Comparison of ENCODE assay signal across 30 mouse cellular contexts in genomic region chr6:50336376-50336775, GRCm38 (mm10).
DNase-seq lines count a peak whose midpoint lies in the region; ATAC-seq and TF ChIP-seq lines count a peak whose summit lies in the region.
"Had no signal": no experiment of that assay in that cellular context is flagged by ENCODE, and none has a peak within 500 bp of the region (broad histone marks: within the 10 kb centered on the region; RNA-seq: fewer than 3 reads in every experiment).

No protein-coding gene starts in this region.

- H3K27me3 ChIP-seq in heart, embryonic 11.5 days (ENCODE audit: control insufficient read depth, insufficient read depth, low read length) = no peaks in the 10 kb centered on the region
- H3K27me3 ChIP-seq in heart, embryonic 15.5 days = no peaks in the 10 kb centered on the region
- no peaks in the 10 kb centered on the region for H3K27me3 ChIP-seq in heart, adult 2 months (ENCODE audit: control insufficient read depth, insufficient read depth, low read length)
- H3K27me3 ChIP-seq: CH12.LX; embryonic facial prominence, embryonic 12.5 days; embryonic facial prominence, embryonic 15.5 days; forebrain, embryonic 13.5 days; Patski had no signal

- no peak overlapping the region for H3K9ac ChIP-seq in heart, embryonic 11.5 days (ENCODE audit: low read depth, low read length)
- no peak overlapping the region for H3K9ac ChIP-seq in heart, embryonic 15.5 days
- no peak overlapping the region for H3K9ac ChIP-seq in heart, adult 2 months (ENCODE audit: low read depth, low read length)
- H3K9ac ChIP-seq: embryonic facial prominence, embryonic 12.5 days; embryonic facial prominence, embryonic 15.5 days; forebrain, embryonic 13.5 days; hindbrain, embryonic 14.5 days had no signal

- no peak overlapping the region for H3K4me3 ChIP-seq in heart, embryonic 11.5 days (ENCODE audit: low read depth, low read length)
- no peak overlapping the region for H3K4me3 ChIP-seq in heart, embryonic 15.5 days
- no peak overlapping the region for H3K4me3 ChIP-seq in heart, adult 2 months
- no peak overlapping the region for H3K4me3 ChIP-seq in brown adipose tissue, adult 24 weeks (ENCODE audit: insufficient read depth, low read depth, low read length)
- H3K4me3 ChIP-seq: embryonic facial prominence, embryonic 12.5 days; embryonic facial prominence, embryonic 15.5 days; forebrain, embryonic 13.5 days had no signal

- no peaks in the 10 kb centered on the region for H3K9me3 ChIP-seq in heart, embryonic 11.5 days (replicated peaks; ENCODE audit: control insufficient read depth, low read length)
- H3K9me3 ChIP-seq in heart, embryonic 15.5 days (replicated peaks) = no peaks in the 10 kb centered on the region
- H3K9me3 ChIP-seq: embryonic facial prominence, embryonic 12.5 days; embryonic facial prominence, embryonic 15.5 days; forebrain, embryonic 13.5 days; G1E had no signal

- TF ChIP-seq CTCF in heart, adult 2 months (IDR thresholded peaks at IDR 0.05) = no peak

- no peak for ATAC-seq in heart, embryonic 11.5 days (replicated peaks; ENCODE audit: insufficient number of reproducible peaks, low FRiP score, low TSS enrichment)
- no peak for ATAC-seq in heart, embryonic 15.5 days (replicated peaks; ENCODE audit: insufficient number of reproducible peaks, insufficient read depth, low FRiP score, low read depth)
- ATAC-seq: forebrain, embryonic 13.5 days; forebrain, embryonic 16.5 days; hindbrain, postnatal 0 days; inflammation-experienced regulatory T-cells, adult 6 months; intestine, embryonic 16.5 days; Patski had no signal

- peaks cover 7% of the 10 kb centered on the region; the same call in 1 of the 2 replicates for H3K4me1 ChIP-seq in heart, embryonic 11.5 days (ENCODE audit: control insufficient read depth, insufficient read depth, low read length)
- peaks cover 38% of the 10 kb centered on the region for H3K4me1 ChIP-seq in heart, embryonic 15.5 days (replicated peaks)
- no peaks in the 10 kb centered on the region for H3K4me1 ChIP-seq in heart, adult 2 months (ENCODE audit: control insufficient read depth, insufficient read depth, low read length)
- H3K4me1 ChIP-seq in brown adipose tissue, adult 24 weeks (ENCODE audit: control insufficient read depth, insufficient read depth, insufficient read length, low read length) = peaks cover 2% of the 10 kb centered on the region; the same call in 1 of the 2 replicates
- H3K4me1 ChIP-seq: embryonic facial prominence, embryonic 12.5 days; embryonic facial prominence, embryonic 15.5 days; forebrain, embryonic 13.5 days had no signal

- no peaks in the 10 kb centered on the region for H3K79me2 ChIP-seq in heart, adult 2 months (replicated peaks; ENCODE audit: control insufficient read depth, insufficient read depth, low read length)

- no peak for TF ChIP-seq POLR2A in heart, adult 2 months (IDR thresholded peaks at IDR 0.05; ENCODE audit: insufficient read depth, low read depth, low read length)

- no peak overlapping the region for H3K4me2 ChIP-seq in heart, embryonic 11.5 days
- no peak overlapping the region for H3K4me2 ChIP-seq in heart, embryonic 15.5 days
- H3K4me2 ChIP-seq: embryonic facial prominence, embryonic 12.5 days; embryonic facial prominence, embryonic 15.5 days; forebrain, embryonic 13.5 days; hindbrain, embryonic 14.5 days had no signal

- intact Hi-C loops in heart, adult 2 months (cut with DNase I) = no loop called here

- H3K27ac ChIP-seq in heart, embryonic 11.5 days (ENCODE audit: low read depth, low read length) = 0 out of 2 replicates have a peak overlapping the region, but pooled peaks have one; percentile 83
- peak overlapping the region; percentile 68 for H3K27ac ChIP-seq in heart, embryonic 15.5 days
- H3K27ac ChIP-seq in heart, adult 2 months = no peak overlapping the region
- H3K27ac ChIP-seq in brown adipose tissue, adult 24 weeks (replicated peaks; ENCODE audit: low read depth, low read length) = 0 out of 2 replicates have a peak overlapping the region, but pooled peaks have one; percentile 70
- H3K27ac ChIP-seq: embryonic facial prominence, embryonic 12.5 days; embryonic facial prominence, embryonic 15.5 days; forebrain, embryonic 13.5 days; hindbrain, embryonic 14.5 days; hindbrain, postnatal 0 days had no signal

- no peaks in the 10 kb centered on the region for H3K36me3 ChIP-seq in heart, embryonic 11.5 days (ENCODE audit: control insufficient read depth, insufficient read depth, low read length)
- no peaks in the 10 kb centered on the region for H3K36me3 ChIP-seq in heart, embryonic 15.5 days
- H3K36me3 ChIP-seq in heart, adult 2 months (ENCODE audit: control insufficient read depth, insufficient read depth, low read length) = no peaks in the 10 kb centered on the region; the same call in 1 of the 2 replicates
- H3K36me3 ChIP-seq: embryonic facial prominence, embryonic 12.5 days; embryonic facial prominence, embryonic 15.5 days; G1E had no signal

- no peak for TF ChIP-seq EP300 in heart, adult 2 months (IDR thresholded peaks at IDR 0.05; ENCODE audit: insufficient read depth, low read depth, low read length)

- DNase-seq in heart, adult 18-20 months = no peak
- no peak for DNase-seq in heart, adult 2 months
- peak; percentile 63 for DNase-seq in gonadal fat pad, adult 2 months (ENCODE audit: low read depth)
- no peak for DNase-seq in thymus, postnatal 0 days (ENCODE audit: low spot score)
- DNase-seq: adrenal gland, postnatal 10 days; adrenal gland, postnatal 36 days; B cell, adult 2 months; cerebellum, adult 11 months; cerebellum, adult 2 months; cerebellum, adult 9-11 months; cerebellum, postnatal 25 days; gastrocnemius, postnatal 10 days; gastrocnemius, postnatal 36 days; heart, postnatal 36 days; kidney, adult 18-20 months; kidney, adult 9 months had no signal

- WGBS in heart, embryonic 11.5 days (ENCODE audit: insufficient replicate concordance) = 74% methylated on average over 2 of the region's 2 CpGs
- WGBS in heart, embryonic 15.5 days = 76% methylated on average over 2 of the region's 2 CpGs
- 82% methylated on average over 2 of the region's 2 CpGs for WGBS in heart, adult 2 months
